Mouse (Mus musculus): ENCODE results near the gene Birc2. TPM values are rescaled to one million over a fixed set of nuclear protein-coding genes. Genes with fewer than 3 reads are reported as not detected.

The Birc2 gene
- polyA plus RNA-seq, 1 experiment: 43.6 TPM

- 97% methylated on average over 11 of the region's 11 CpGs for WGBS
- Histone ChIP-seq H3K36me3 (ENCODE audit: control insufficient read depth, insufficient read depth, low read length) (peaks cover 47% of the 10 kb centered on the region), H3K4me1 (replicated peaks; ENCODE audit: control insufficient read depth, insufficient read depth, low read length) (peaks cover 4% of the 10 kb centered on the region; the same call in 1 of the 2 replicates), H3K27me3 (ENCODE audit: control insufficient read depth, insufficient read depth, low read length) (no peaks in the 10 kb centered on the region), H3K27ac (ENCODE audit: control insufficient read depth, insufficient read depth, low read length) (no peak overlapping the region), H3K4me3 (ENCODE audit: control insufficient read depth, insufficient read depth, low read length) (no peak overlapping the region)
- TF ChIP-seq CTCF (IDR thresholded peaks at IDR 0.05; ENCODE audit: borderline replicate concordance, control insufficient read depth, extremely low read depth, insufficient read depth, low read length, poor library complexity) (no peak), POLR2A (IDR thresholded peaks at IDR 0.05; ENCODE audit: control insufficient read depth, extremely low read depth, insufficient read depth, low read length, poor library complexity) (no peak)
- no peak for DNase-seq
Observed at GRCm38 (mm10) chr9:7790580-7791084, 46.2 kb downstream of the Birc2 start.

GRCm38 (mm10) chr9:7789764-7790575 is 46.9 kb downstream of the Birc2 start:
- Histone ChIP-seq H3K36me3 (ENCODE audit: control insufficient read depth, insufficient read depth, low read length) (peaks cover 50% of the 10 kb centered on the region), H3K27ac (ENCODE audit: control insufficient read depth, insufficient read depth, low read length) (no peak overlapping the region), H3K4me3 (ENCODE audit: control insufficient read depth, insufficient read depth, low read length) (no peak overlapping the region), H3K4me1 (replicated peaks; ENCODE audit: control insufficient read depth, insufficient read depth, low read length) (peaks cover 7% of the 10 kb centered on the region), H3K27me3 (ENCODE audit: control insufficient read depth, insufficient read depth, low read length) (no peaks in the 10 kb centered on the region)
- TF ChIP-seq CTCF (IDR thresholded peaks at IDR 0.05; ENCODE audit: borderline replicate concordance, control insufficient read depth, extremely low read depth, insufficient read depth, low read length, poor library complexity) (no peak), POLR2A (IDR thresholded peaks at IDR 0.05; ENCODE audit: control insufficient read depth, extremely low read depth, insufficient read depth, low read length, poor library complexity) (no peak)
- DNase-seq: no peak
- 97% methylated on average over 8 of the region's 8 CpGs for WGBS

GRCm38 (mm10) chr9:7788411-7788810 is 48.5 kb downstream of the Birc2 start:
- DNase-seq: no peak
- TF ChIP-seq POLR2A (IDR thresholded peaks at IDR 0.05; ENCODE audit: control insufficient read depth, extremely low read depth, insufficient read depth, low read length, poor library complexity) (no peak), CTCF (IDR thresholded peaks at IDR 0.05; ENCODE audit: borderline replicate concordance, control insufficient read depth, extremely low read depth, insufficient read depth, low read length, poor library complexity) (no peak)
- peaks cover 45% of the 10 kb centered on the region for H3K36me3 ChIP-seq (ENCODE audit: control insufficient read depth, insufficient read depth, low read length)
- 98% methylated on average over 6 of the region's 6 CpGs for WGBS
- H3K4me3 ChIP-seq (ENCODE audit: control insufficient read depth, insufficient read depth, low read length): no peak overlapping the region
- H3K27me3 ChIP-seq (ENCODE audit: control insufficient read depth, insufficient read depth, low read length): no peaks in the 10 kb centered on the region
- H3K4me1 ChIP-seq (replicated peaks; ENCODE audit: control insufficient read depth, insufficient read depth, low read length): peaks cover 13% of the 10 kb centered on the region
- H3K27ac ChIP-seq (ENCODE audit: control insufficient read depth, insufficient read depth, low read length): no peak overlapping the region

GRCm38 (mm10) chr9:7786086-7786485 is 50.8 kb downstream of the Birc2 start:
- H3K36me3 ChIP-seq (ENCODE audit: control insufficient read depth, insufficient read depth, low read length): peaks cover 23% of the 10 kb centered on the region
- no peak for TF ChIP-seq CTCF (IDR thresholded peaks at IDR 0.05; ENCODE audit: borderline replicate concordance, control insufficient read depth, extremely low read depth, insufficient read depth, low read length, poor library complexity)
- no peak for TF ChIP-seq POLR2A (IDR thresholded peaks at IDR 0.05; ENCODE audit: control insufficient read depth, extremely low read depth, insufficient read depth, low read length, poor library complexity)
- no peak for DNase-seq
- H3K27ac ChIP-seq (ENCODE audit: control insufficient read depth, insufficient read depth, low read length): no peak overlapping the region
- no peak overlapping the region for H3K4me3 ChIP-seq (ENCODE audit: control insufficient read depth, insufficient read depth, low read length)
- no peaks in the 10 kb centered on the region for H3K27me3 ChIP-seq (ENCODE audit: control insufficient read depth, insufficient read depth, low read length)
- 95% methylated on average over 7 of the region's 7 CpGs for WGBS
- H3K4me1 ChIP-seq (replicated peaks; ENCODE audit: control insufficient read depth, insufficient read depth, low read length): peaks cover 13% of the 10 kb centered on the region

GRCm38 (mm10) chr9:7785396-7785795 is 51.5 kb downstream of the Birc2 start:
- peaks cover 16% of the 10 kb centered on the region for H3K36me3 ChIP-seq (ENCODE audit: control insufficient read depth, insufficient read depth, low read length)
- H3K4me1 ChIP-seq (replicated peaks; ENCODE audit: control insufficient read depth, insufficient read depth, low read length): peaks cover 13% of the 10 kb centered on the region
- no peak overlapping the region for H3K4me3 ChIP-seq (ENCODE audit: control insufficient read depth, insufficient read depth, low read length)
- peak overlapping the region; percentile 55; the same call in 1 of the 2 replicates for H3K27ac ChIP-seq (ENCODE audit: control insufficient read depth, insufficient read depth, low read length)
- DNase-seq: no peak
- WGBS: 91% methylated on average over 3 of the region's 3 CpGs
- TF ChIP-seq POLR2A (IDR thresholded peaks at IDR 0.05; ENCODE audit: control insufficient read depth, extremely low read depth, insufficient read depth, low read length, poor library complexity) (no peak), CTCF (IDR thresholded peaks at IDR 0.05; ENCODE audit: borderline replicate concordance, control insufficient read depth, extremely low read depth, insufficient read depth, low read length, poor library complexity) (no peak)
- no peaks in the 10 kb centered on the region for H3K27me3 ChIP-seq (ENCODE audit: control insufficient read depth, insufficient read depth, low read length)

GRCm38 (mm10) chr9:7784615-7785012 is 52.2 kb downstream of the Birc2 start:
- no peak for DNase-seq
- peaks cover 20% of the 10 kb centered on the region for H3K4me1 ChIP-seq (replicated peaks; ENCODE audit: control insufficient read depth, insufficient read depth, low read length)
- H3K27me3 ChIP-seq (ENCODE audit: control insufficient read depth, insufficient read depth, low read length): no peaks in the 10 kb centered on the region
- no peak for TF ChIP-seq CTCF (IDR thresholded peaks at IDR 0.05; ENCODE audit: borderline replicate concordance, control insufficient read depth, extremely low read depth, insufficient read depth, low read length, poor library complexity)
- TF ChIP-seq POLR2A (IDR thresholded peaks at IDR 0.05; ENCODE audit: control insufficient read depth, extremely low read depth, insufficient read depth, low read length, poor library complexity): no peak
- H3K4me3 ChIP-seq (ENCODE audit: control insufficient read depth, insufficient read depth, low read length): no peak overlapping the region
- WGBS: 53% methylated on average over 1 of the region's 1 CpGs
- no peak overlapping the region; the same call in 1 of the 2 replicates for H3K27ac ChIP-seq (ENCODE audit: control insufficient read depth, insufficient read depth, low read length)
- peaks cover 9% of the 10 kb centered on the region for H3K36me3 ChIP-seq (ENCODE audit: control insufficient read depth, insufficient read depth, low read length)
